Mouse (Mus musculus): ENCODE measurements at regions not wholly inside any gene's neighbourhood (a gene's known extent, or its start where the extent isn't known, plus 50 kb on each side); places are given as distances from the start of the nearest gene placed in this dataset.

DNA sequence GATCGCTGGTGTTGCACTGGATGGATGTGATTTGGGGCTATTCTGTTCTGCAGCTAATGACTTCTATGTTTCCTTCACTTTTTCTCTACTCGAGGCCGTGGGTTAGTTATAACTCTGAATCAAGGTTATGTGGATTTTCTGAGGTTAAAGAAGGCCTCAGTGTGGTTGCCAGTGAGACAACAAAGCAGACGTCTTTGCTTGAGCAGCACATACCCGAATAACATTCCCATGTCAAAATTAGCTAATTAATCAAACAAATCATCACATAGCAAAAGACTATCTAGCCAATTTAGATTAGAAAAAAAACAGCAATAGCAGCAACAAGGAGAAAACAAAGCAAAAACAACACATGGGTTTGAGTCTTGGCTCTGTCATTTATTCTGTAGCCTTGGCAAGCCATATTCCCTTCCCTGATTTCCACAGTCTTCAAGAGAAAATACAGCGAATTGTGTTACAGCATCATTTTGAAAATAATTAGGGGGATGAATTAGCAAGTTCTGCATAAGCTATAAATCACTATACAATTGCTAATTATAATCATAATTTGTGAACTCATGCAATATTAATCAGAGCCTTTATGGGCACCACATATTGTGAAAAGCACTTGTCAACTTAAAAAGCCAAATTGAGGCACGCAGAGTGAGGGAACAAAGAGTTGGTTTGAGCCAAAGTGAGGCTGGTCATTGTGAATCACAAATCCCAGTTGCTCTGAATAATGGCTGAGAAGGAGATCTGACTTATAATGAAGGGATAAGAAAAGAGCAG, 168.0 kb downstream of the Fam84a start:
- Histone ChIP-seq H3K4me3 (no peak overlapping the region), H3K36me3 (ENCODE audit: control insufficient read depth, insufficient read depth, low read length) (no peaks in the 10 kb centered on the region), H3K27me3 (ENCODE audit: control insufficient read depth, insufficient read depth, low read length) (no peaks in the 10 kb centered on the region), H3K4me1 (ENCODE audit: control insufficient read depth, insufficient read depth, low read length) (no peaks in the 10 kb centered on the region), H3K9ac (ENCODE audit: low read depth, low read length) (no peak overlapping the region), H3K79me2 (replicated peaks; ENCODE audit: control insufficient read depth, insufficient read depth, low read length) (no peaks in the 10 kb centered on the region), H3K27ac (no peak overlapping the region)
- TF ChIP-seq EP300 (IDR thresholded peaks at IDR 0.05; ENCODE audit: insufficient read depth, low read depth, low read length): no peak
- TF ChIP-seq CTCF (IDR thresholded peaks at IDR 0.05): no peak
- TF ChIP-seq POLR2A (IDR thresholded peaks at IDR 0.05; ENCODE audit: insufficient read depth, low read depth, low read length): no peak
- 68% methylated on average over 7 of the region's 7 CpGs for WGBS
- DNase-seq: no peak
- intact Hi-C loops (cut with DNase I): no loop called here

DNA sequence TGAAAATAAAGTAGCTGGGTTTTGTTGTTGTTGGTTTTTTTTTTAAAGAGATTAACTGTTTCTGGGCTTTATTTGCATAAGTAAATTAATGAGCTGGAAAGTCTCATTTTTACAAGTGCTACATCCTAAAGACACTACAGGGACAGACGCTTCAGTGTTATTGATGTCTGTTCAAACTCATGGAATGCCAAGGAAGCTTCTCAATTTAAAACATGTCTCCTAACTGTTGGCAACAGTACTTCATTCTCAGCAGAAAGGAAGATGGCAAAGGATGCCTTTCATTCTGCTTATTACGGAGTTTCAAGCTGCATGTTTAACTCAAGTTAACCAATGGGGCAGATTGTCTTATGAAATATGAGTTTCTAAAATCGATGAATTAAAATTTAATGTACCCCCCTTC, 187.3 kb downstream of the Fam84a start:
- intact Hi-C loops (cut with DNase I): no loop called here
- 80% methylated on average over 3 of the region's 3 CpGs for WGBS
- no peak overlapping the region for H3K27ac ChIP-seq

DNA sequence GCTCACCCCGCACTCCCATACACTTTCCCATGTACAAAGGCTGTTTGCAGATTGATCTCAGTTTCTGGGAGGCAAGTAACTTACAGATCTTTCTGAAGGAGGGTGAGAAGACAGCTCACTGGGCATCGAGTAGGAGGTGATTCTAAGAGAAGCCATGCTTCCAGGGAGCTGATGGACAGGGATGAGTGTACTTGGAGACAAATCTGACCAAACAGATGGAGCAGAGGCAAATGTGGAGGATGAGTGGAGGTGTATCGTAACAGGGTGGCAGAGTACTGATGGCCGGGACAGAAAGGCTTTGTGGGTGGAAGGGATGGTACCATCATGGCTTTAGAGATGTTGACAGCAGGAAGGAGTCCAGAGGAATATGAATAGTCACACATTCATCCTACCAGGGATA, 212.4 kb downstream of the Fam84a start:
- intact Hi-C loops (cut with DNase I): no loop called here
- no peaks in the 10 kb centered on the region for H3K79me2 ChIP-seq (replicated peaks; ENCODE audit: control insufficient read depth, insufficient read depth, low read length)
- no peaks in the 10 kb centered on the region for H3K27me3 ChIP-seq (ENCODE audit: control insufficient read depth, insufficient read depth, low read length)
- H3K4me3 ChIP-seq: no peak overlapping the region
- DNase-seq: no peak
- WGBS: 85% methylated on average over 4 of the region's 4 CpGs
- no peak for TF ChIP-seq CTCF (IDR thresholded peaks at IDR 0.05)
- no peaks in the 10 kb centered on the region for H3K36me3 ChIP-seq (ENCODE audit: control insufficient read depth, insufficient read depth, low read length)
- no peaks in the 10 kb centered on the region for H3K4me1 ChIP-seq (ENCODE audit: control insufficient read depth, insufficient read depth, low read length)
- no peak overlapping the region for H3K27ac ChIP-seq
- no peak overlapping the region for H3K9ac ChIP-seq (ENCODE audit: low read depth, low read length)

More for the DNA sequence above, 187.3 kb downstream of the Fam84a start:
- no peaks in the 10 kb centered on the region for H3K36me3 ChIP-seq (ENCODE audit: control insufficient read depth, insufficient read depth, low read length)
- H3K4me3 ChIP-seq: no peak overlapping the region
- no peaks in the 10 kb centered on the region for H3K27me3 ChIP-seq (ENCODE audit: control insufficient read depth, insufficient read depth, low read length)
- DNase-seq: no peak
- H3K9ac ChIP-seq (ENCODE audit: low read depth, low read length): no peak overlapping the region
- H3K79me2 ChIP-seq (replicated peaks; ENCODE audit: control insufficient read depth, insufficient read depth, low read length): no peaks in the 10 kb centered on the region
- TF ChIP-seq CTCF (IDR thresholded peaks at IDR 0.05): no peak
- TF ChIP-seq EP300 (IDR thresholded peaks at IDR 0.05; ENCODE audit: insufficient read depth, low read depth, low read length): no peak
- no peak for TF ChIP-seq POLR2A (IDR thresholded peaks at IDR 0.05; ENCODE audit: insufficient read depth, low read depth, low read length)
- no peaks in the 10 kb centered on the region for H3K4me1 ChIP-seq (ENCODE audit: control insufficient read depth, insufficient read depth, low read length)

DNA sequence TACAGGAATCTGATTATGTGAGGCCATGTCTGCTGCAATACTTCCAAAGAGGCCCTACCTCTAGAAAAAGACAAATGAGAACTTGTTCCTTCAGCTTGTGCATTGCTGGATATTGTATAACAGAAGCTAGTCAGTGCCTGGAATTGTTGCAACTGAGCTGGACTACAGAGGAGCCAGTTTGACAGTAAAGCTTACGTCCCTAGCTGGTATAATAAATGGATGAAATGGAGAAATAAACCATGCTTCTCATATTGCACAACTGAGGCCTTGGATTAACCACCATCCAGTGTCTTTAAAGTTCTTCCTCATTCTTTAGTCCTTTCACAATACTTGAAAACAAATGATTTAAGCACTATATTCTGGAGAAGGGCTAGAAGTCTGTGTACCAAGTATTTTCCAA, 230.8 kb downstream of the Fam84a start:
- H3K79me2 ChIP-seq (replicated peaks; ENCODE audit: control insufficient read depth, insufficient read depth, low read length): no peaks in the 10 kb centered on the region
- no peak for DNase-seq
- no peaks in the 10 kb centered on the region for H3K27me3 ChIP-seq (ENCODE audit: control insufficient read depth, insufficient read depth, low read length)
- H3K4me1 ChIP-seq (ENCODE audit: control insufficient read depth, insufficient read depth, low read length): no peaks in the 10 kb centered on the region
- no peak for TF ChIP-seq CTCF (IDR thresholded peaks at IDR 0.05)
- no peak for TF ChIP-seq EP300 (IDR thresholded peaks at IDR 0.05; ENCODE audit: insufficient read depth, low read depth, low read length)
- no peak overlapping the region for H3K4me3 ChIP-seq
- no peak overlapping the region for H3K9ac ChIP-seq (ENCODE audit: low read depth, low read length)
- intact Hi-C loops (cut with DNase I): no loop called here
- WGBS: 67% methylated on average over 1 of the region's 1 CpGs
- H3K27ac ChIP-seq: no peak overlapping the region
- no peaks in the 10 kb centered on the region for H3K36me3 ChIP-seq (ENCODE audit: control insufficient read depth, insufficient read depth, low read length)

DNA sequence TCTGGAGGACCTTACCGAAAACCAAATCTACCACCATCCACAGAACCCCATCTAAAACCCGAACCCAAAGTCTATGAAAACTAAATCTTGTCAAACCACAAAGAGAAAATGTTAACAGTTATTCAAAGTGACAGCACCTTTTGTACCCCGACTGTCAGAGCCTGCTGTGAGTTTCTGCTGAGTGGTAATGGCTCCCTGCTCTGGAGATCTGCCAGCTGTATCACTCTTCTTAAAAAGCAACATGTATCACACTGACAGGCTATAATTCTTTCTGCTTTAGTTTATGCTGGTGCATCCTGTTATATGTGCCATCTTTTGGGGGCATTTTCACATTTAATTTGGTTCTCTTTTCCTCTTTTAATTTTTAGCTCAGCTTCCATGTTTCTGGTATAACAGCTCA, 268.5 kb downstream of the Fam84a start:
- Histone ChIP-seq H3K9ac (ENCODE audit: low read depth, low read length) (no peak overlapping the region), H3K27ac (no peak overlapping the region), H3K79me2 (replicated peaks; ENCODE audit: control insufficient read depth, insufficient read depth, low read length) (no peaks in the 10 kb centered on the region), H3K4me3 (no peak overlapping the region), H3K27me3 (ENCODE audit: control insufficient read depth, insufficient read depth, low read length) (no peaks in the 10 kb centered on the region), H3K36me3 (ENCODE audit: control insufficient read depth, insufficient read depth, low read length) (no peaks in the 10 kb centered on the region), H3K4me1 (ENCODE audit: control insufficient read depth, insufficient read depth, low read length) (no peaks in the 10 kb centered on the region)
- intact Hi-C loops (cut with DNase I): no loop called here
- no peak for TF ChIP-seq CTCF (IDR thresholded peaks at IDR 0.05)
- TF ChIP-seq EP300 (IDR thresholded peaks at IDR 0.05; ENCODE audit: insufficient read depth, low read depth, low read length): no peak
- TF ChIP-seq POLR2A (IDR thresholded peaks at IDR 0.05; ENCODE audit: insufficient read depth, low read depth, low read length): no peak
- WGBS: 45% methylated on average over 3 of the region's 3 CpGs
- no peak for DNase-seq

DNA sequence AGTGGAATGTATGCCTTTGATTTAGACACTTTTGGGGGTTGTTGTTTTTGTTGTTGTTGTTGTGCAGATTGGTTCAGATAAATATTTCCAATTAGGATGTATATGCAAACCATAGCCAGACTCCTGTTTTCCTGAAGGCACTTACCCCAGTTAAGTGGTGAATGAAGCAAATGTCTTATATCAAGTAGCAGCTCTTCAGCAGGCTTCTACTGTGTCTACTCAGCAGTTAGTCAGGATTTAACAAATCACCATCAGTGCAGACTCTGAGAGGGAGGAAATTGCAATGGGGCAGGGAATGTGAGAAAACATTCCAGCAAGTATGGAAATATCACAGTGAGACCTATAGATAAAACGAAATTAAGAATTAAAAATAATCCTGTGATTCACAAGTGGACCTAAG, 282.7 kb downstream of the Fam84a start:
- Histone ChIP-seq H3K36me3 (ENCODE audit: control insufficient read depth, insufficient read depth, low read length) (no peaks in the 10 kb centered on the region), H3K27me3 (ENCODE audit: control insufficient read depth, insufficient read depth, low read length) (no peaks in the 10 kb centered on the region), H3K4me3 (no peak overlapping the region), H3K79me2 (replicated peaks; ENCODE audit: control insufficient read depth, insufficient read depth, low read length) (no peaks in the 10 kb centered on the region), H3K9ac (ENCODE audit: low read depth, low read length) (no peak overlapping the region), H3K4me1 (ENCODE audit: control insufficient read depth, insufficient read depth, low read length) (no peaks in the 10 kb centered on the region), H3K27ac (no peak overlapping the region)
- TF ChIP-seq CTCF (IDR thresholded peaks at IDR 0.05): no peak
- intact Hi-C loops (cut with DNase I): no loop called here
- no peak for DNase-seq
- 36% methylated on average over 1 of the region's 1 CpGs for WGBS

Data from heart, adult 2 months (tissue).